Mouse (Mus musculus) skeletal muscle tissue, adult 2 months (tissue): ENCODE data around the gene Olfm2.
"Not testable (repeated sequence)": the region's sequence is repeated elsewhere in the genome, so short reads cannot be mapped to it uniquely, and the experiment has no call there.

Experiments
- DNase-seq: peaks from one replicate; pipeline ENCODE4 v3.0.0-alpha.2; 2012; ENCODE audit warnings: low read depth, low spot score

The Olfm2 gene

GRCm38 (mm10) chr9:20696107-20696712 is 49.9 kb downstream of the Olfm2 start:
- no peak for DNase-seq

GRCm38 (mm10) chr9:20694721-20695235 is 51.4 kb downstream of the Olfm2 start:
- no peak for DNase-seq

GRCm38 (mm10) chr9:20692863-20693262 is 53.3 kb downstream of the Olfm2 start:
- DNase-seq: no peak

GRCm38 (mm10) chr9:20690449-20690848 is 55.7 kb downstream of the Olfm2 start:
- not testable (repeated sequence) for DNase-seq

GRCm38 (mm10) chr9:20689913-20690312 is 56.2 kb downstream of the Olfm2 start:
- no peak for DNase-seq

- DNase-seq: no peak
Measured at GRCm38 (mm10) chr9:20689403-20689802, 56.7 kb downstream of the Olfm2 start.

- no peak for DNase-seq
Measured at GRCm38 (mm10) chr9:20685081-20685861, 60.9 kb downstream of the Olfm2 start.

- DNase-seq: no peak
Measured at GRCm38 (mm10) chr9:20682389-20682722, 63.8 kb downstream of the Olfm2 start.

- no peak for DNase-seq
Measured at GRCm38 (mm10) chr9:20681546-20682388, 64.4 kb downstream of the Olfm2 start.

- no peak for DNase-seq
Measured at GRCm38 (mm10) chr9:20680378-20680958, 65.7 kb downstream of the Olfm2 start.

- no peak for DNase-seq
Measured at GRCm38 (mm10) chr9:20677892-20678291, 68.3 kb downstream of the Olfm2 start.

GRCm38 (mm10) chr9:20672047-20672446 is 74.1 kb downstream of the Olfm2 start:
- no peak for DNase-seq

GRCm38 (mm10) chr9:20668065-20668464 is 78.1 kb downstream of the Olfm2 start:
- no peak for DNase-seq

- DNase-seq: no peak
Measured at GRCm38 (mm10) chr9:20666510-20667034, 79.6 kb downstream of the Olfm2 start.

- no peak for DNase-seq
Measured at GRCm38 (mm10) chr9:20665925-20666324, 80.2 kb downstream of the Olfm2 start.

- no peak for DNase-seq
Measured at GRCm38 (mm10) chr9:20664982-20665637, 81.0 kb downstream of the Olfm2 start.

GRCm38 (mm10) chr9:20664366-20664765 is 81.8 kb downstream of the Olfm2 start:
- no peak for DNase-seq

- DNase-seq: no peak
Measured at GRCm38 (mm10) chr9:20663956-20664355, 82.2 kb downstream of the Olfm2 start.

- no peak for DNase-seq
Measured at GRCm38 (mm10) chr9:20662874-20663273, 83.3 kb downstream of the Olfm2 start.

- DNase-seq: no peak
Measured at GRCm38 (mm10) chr9:20662325-20662724, 83.8 kb downstream of the Olfm2 start.

- DNase-seq: peak; percentile 67
Measured at GRCm38 (mm10) chr9:20657546-20657945, 88.6 kb downstream of the Olfm2 start.
